ENCODE assay signal across 29 mouse cellular contexts in the genomic region with DNA sequence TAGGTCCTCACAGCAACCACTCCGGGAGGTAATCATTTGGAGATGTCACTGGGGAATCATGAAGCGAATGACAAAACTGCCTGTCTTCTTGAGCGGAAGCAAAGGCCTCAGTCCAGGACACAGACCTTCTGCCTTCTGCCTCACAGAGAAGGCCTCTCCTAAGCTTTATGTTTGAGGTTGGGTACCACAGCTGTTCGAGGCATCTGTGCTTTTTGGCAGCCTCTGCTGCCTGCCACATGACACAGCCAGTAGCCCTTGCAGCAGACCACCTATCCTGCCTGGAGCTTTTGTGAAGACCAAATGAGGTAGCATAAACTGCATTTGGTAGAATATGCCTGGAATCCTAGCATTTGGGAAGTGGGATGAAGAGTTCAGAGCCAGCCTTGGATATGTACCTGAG. TPM values are rescaled to one million over a fixed set of nuclear protein-coding genes. Genes with fewer than 3 reads are reported as not detected.
DNase-seq lines count a peak whose midpoint lies in the region; ATAC-seq lines count a peak whose summit lies in the region.
"Had no signal": no experiment of that assay in that cellular context is flagged by ENCODE, and none has a peak within 500 bp of the region (broad histone marks: within the 10 kb centered on the region; RNA-seq: fewer than 3 reads in every experiment).

No protein-coding gene starts in this region.

- H3K27ac ChIP-seq in hindbrain, embryonic 13.5 days, result peak overlapping the region; percentile 71
- H3K27ac ChIP-seq in hindbrain, embryonic 11.5 days (ENCODE audit: low read depth, low read length), result no peak overlapping the region
- 0 out of 2 replicates have a peak overlapping the region, but pooled peaks have one; percentile 13 for H3K27ac ChIP-seq in neural tube, embryonic 15.5 days (replicated peaks)
- H3K27ac ChIP-seq: embryonic facial prominence, embryonic 13.5 days; left cerebral cortex, adult 2 months; liver, embryonic 12.5 days; midbrain, embryonic 12.5 days; neural tube, embryonic 12.5 days; stomach, postnatal 0 days had no signal

- H3K4me2 ChIP-seq in hindbrain, embryonic 13.5 days, result no peak overlapping the region
- no peak overlapping the region for H3K4me2 ChIP-seq in hindbrain, embryonic 11.5 days (replicated peaks; ENCODE audit: low read depth, low read length)
- H3K4me2 ChIP-seq in neural tube, embryonic 15.5 days, result no peak overlapping the region
- H3K4me2 ChIP-seq: embryonic facial prominence, embryonic 13.5 days; heart, embryonic 11.5 days; liver, embryonic 12.5 days; midbrain, embryonic 12.5 days; neural tube, embryonic 12.5 days had no signal

- peak; percentile 35 to 49 for DNase-seq in cerebellum, postnatal 14 days
- DNase-seq in hindbrain, embryonic 11.5 days (ENCODE audit: low spot score), result no peak
- peak; percentile 25 for DNase-seq in retina, postnatal 1 day
- DNase-seq in retina, embryonic 14.5 days (ENCODE audit: low spot score), result no peak
- no peak for DNase-seq in natural killer cell, adult 2 months (ENCODE audit: low spot score in 2 of 2)
- DNase-seq: adrenal gland, postnatal 36 days; cerebellum, adult 8-10 months; gastrocnemius, postnatal 14 days; heart, postnatal 36 days; kidney, adult 11 months; kidney, postnatal 14 days; liver, postnatal 0 days; lung, postnatal 4 days; thymus, adult 18-20 months; thymus, postnatal 25 days had no signal

- H3K9ac ChIP-seq in hindbrain, embryonic 13.5 days, result no peak overlapping the region
- H3K9ac ChIP-seq in hindbrain, embryonic 11.5 days (ENCODE audit: low read depth, low read length), result no peak overlapping the region
- no peak overlapping the region for H3K9ac ChIP-seq in neural tube, embryonic 15.5 days (replicated peaks)
- H3K9ac ChIP-seq: embryonic facial prominence, embryonic 13.5 days; liver, embryonic 12.5 days; liver, postnatal 0 days; midbrain, embryonic 12.5 days; neural tube, embryonic 12.5 days had no signal

- no peaks in the 10 kb centered on the region for H3K36me3 ChIP-seq in hindbrain, embryonic 13.5 days
- no peaks in the 10 kb centered on the region for H3K36me3 ChIP-seq in hindbrain, embryonic 11.5 days (ENCODE audit: control insufficient read depth, insufficient read depth, low read length)
- no peaks in the 10 kb centered on the region for H3K36me3 ChIP-seq in neural tube, embryonic 15.5 days
- H3K36me3 ChIP-seq: embryonic facial prominence, embryonic 13.5 days; G1E; liver, embryonic 12.5 days; midbrain, embryonic 12.5 days; neural tube, embryonic 12.5 days had no signal

- no peak for ATAC-seq in cerebellum, adult (ENCODE audit: insufficient number of reproducible peaks, low FRiP score, low TSS enrichment)
- ATAC-seq in hindbrain, embryonic 13.5 days (ENCODE audit: low FRiP score), result no peak
- no peak for ATAC-seq in hindbrain, embryonic 11.5 days (ENCODE audit: low FRiP score)
- no peak for ATAC-seq in neural tube, embryonic 15.5 days (ENCODE audit: low FRiP score)
- ATAC-seq: inflammation-experienced regulatory T-cells, adult 6 months; liver, embryonic 12.5 days; liver, postnatal 0 days; Patski had no signal

- H3K27me3 ChIP-seq in hindbrain, embryonic 13.5 days, result no peaks in the 10 kb centered on the region
- no peaks in the 10 kb centered on the region for H3K27me3 ChIP-seq in hindbrain, embryonic 11.5 days (ENCODE audit: control insufficient read depth, insufficient read depth, low read length)
- H3K27me3 ChIP-seq in neural tube, embryonic 15.5 days (replicated peaks), result no peaks in the 10 kb centered on the region
- H3K27me3 ChIP-seq: embryonic facial prominence, embryonic 13.5 days; midbrain, embryonic 12.5 days; neural tube, embryonic 12.5 days had no signal

- H3K9me3 ChIP-seq in hindbrain, embryonic 13.5 days, result no peaks in the 10 kb centered on the region
- H3K9me3 ChIP-seq in hindbrain, embryonic 11.5 days (ENCODE audit: control insufficient read depth, low read length), result no peaks in the 10 kb centered on the region
- no peaks in the 10 kb centered on the region for H3K9me3 ChIP-seq in neural tube, embryonic 15.5 days (replicated peaks)
- H3K9me3 ChIP-seq: embryonic facial prominence, embryonic 13.5 days; G1E; liver, embryonic 12.5 days; megakaryocyte, embryonic 14.5 days; midbrain, embryonic 12.5 days; neural tube, embryonic 12.5 days had no signal

- no peak overlapping the region for H3K4me3 ChIP-seq in hindbrain, embryonic 13.5 days
- H3K4me3 ChIP-seq in hindbrain, embryonic 11.5 days (ENCODE audit: low read depth, low read length), result no peak overlapping the region
- no peak overlapping the region for H3K4me3 ChIP-seq in neural tube, embryonic 15.5 days (replicated peaks)
- H3K4me3 ChIP-seq: embryonic facial prominence, embryonic 13.5 days; left cerebral cortex, adult 2 months; liver, embryonic 12.5 days; megakaryocyte, embryonic 14.5 days; midbrain, embryonic 12.5 days; neural tube, embryonic 12.5 days had no signal

- 66% methylated on average over 4 of the region's 4 CpGs for WGBS in hindbrain, embryonic 13.5 days
- WGBS in hindbrain, embryonic 11.5 days, result 77% methylated on average over 4 of the region's 4 CpGs
- WGBS in neural tube, embryonic 15.5 days, result 65% methylated on average over 4 of the region's 4 CpGs

- H3K4me1 ChIP-seq in hindbrain, embryonic 13.5 days (replicated peaks), result peaks cover 31% of the 10 kb centered on the region
- H3K4me1 ChIP-seq in hindbrain, embryonic 11.5 days (replicated peaks; ENCODE audit: control insufficient read depth, insufficient read depth, low read length), result no peaks in the 10 kb centered on the region
- peaks cover 8% of the 10 kb centered on the region for H3K4me1 ChIP-seq in neural tube, embryonic 15.5 days
- H3K4me1 ChIP-seq: liver, embryonic 12.5 days; megakaryocyte, embryonic 14.5 days had no signal

RNA-seq across cellular contexts. Expression of a gene that starts 11.2 kb away (rescaled TPM):
- polyA plus RNA-seq in hindbrain, embryonic 13.5 days (2015; fragmentation: Nextera tagmentation; extraction: Ambion mirVana), result 47.7 and 49.2 TPM in 2 replicates
- 10.4 and 13.0 TPM in 2 replicates for polyA plus RNA-seq in hindbrain, embryonic 11.5 days (2014; fragmentation: Nextera tagmentation; extraction: Ambion mirVana)
- polyA plus RNA-seq in neural tube, embryonic 15.5 days (2015; fragmentation: Nextera tagmentation; extraction: Ambion mirVana), result 45.1 and 50.1 TPM in 2 replicates
- polyA plus RNA-seq: G1E; inflammation-experienced regulatory T-cells, adult 6 months had no signal

Comparison
In these comparisons a context has a peak if more than half of its experiments do, and no peak if none do; other contexts are left out.
1. DNase-seq: peak in cerebellum, postnatal 14 days (2 of 2) and retina, postnatal 1 day (single experiment); none in hindbrain, embryonic 11.5 days (single experiment), retina, embryonic 14.5 days (single experiment) and natural killer cell, adult 2 months (0 of 2).